Mouse (Mus musculus) midbrain, embryonic 11.5 days (tissue): ENCODE data around the gene Cenpa. TPM values are rescaled to one million over a fixed set of nuclear protein-coding genes. Genes with fewer than 3 reads are reported as not detected.
"Not testable (repeated sequence)": the region's sequence is repeated elsewhere in the genome, so short reads cannot be mapped to it uniquely, and the experiment has no call there.

ENCODE experiments used
- ATAC-seq: fragments of 200-750 bp; cut with Nextera tagmentation; 2 replicates; pipeline ENCODE4 v1.8.0; 2017; ENCODE audit warnings: moderate TSS enrichment, moderate library complexity; ENCODE audit not compliant: low FRiP score
- DNase-seq: peaks from one replicate; pipeline ENCODE4 v3.0.0; 2015; ENCODE audit warnings: low spot score; ENCODE audit errors: missing footprints
- H3K27ac ChIP-seq: fragments of 300-500 bp; sonication (generic); 2 replicates; pipeline ENCODE4 v1.5.1; 2014; ENCODE audit warnings: low read depth, low read length
- H3K27me3 ChIP-seq: fragments of 300-500 bp; sonication (generic); 2 replicates; pipeline ENCODE4 v1.6.1; 2014; ENCODE audit warnings: mild to moderate bottlenecking, low read length, moderate library complexity, mixed read lengths; ENCODE audit not compliant: control insufficient read depth, insufficient read depth
- H3K36me3 ChIP-seq: fragments of 300-500 bp; sonication (generic); 2 replicates; pipeline ENCODE4 v1.6.1; 2014; ENCODE audit warnings: mild to moderate bottlenecking, low read length, moderate library complexity, mixed read lengths; ENCODE audit not compliant: control insufficient read depth, insufficient read depth
- H3K4me1 ChIP-seq: fragments of 300-500 bp; sonication (generic); 2 replicates; pipeline ENCODE4 v1.6.1; 2014; ENCODE audit warnings: low read length; ENCODE audit not compliant: control insufficient read depth, insufficient read depth
- H3K4me2 ChIP-seq: fragments of 300-500 bp; sonication (generic); 2 replicates; pipeline ENCODE4 v1.6.1; 2014; ENCODE audit warnings: mild to moderate bottlenecking, moderate library complexity
- H3K4me3 ChIP-seq: fragments of 300-500 bp; sonication (generic); 2 replicates; pipeline ENCODE4 v1.5.1; 2014; ENCODE audit warnings: low read depth, low read length
- H3K9ac ChIP-seq: fragments of 300-500 bp; sonication (generic); 2 replicates; pipeline ENCODE4 v1.6.1; 2014; ENCODE audit warnings: low read length
- H3K9me3 ChIP-seq: fragments of 300-500 bp; sonication (generic); 2 replicates; pipeline ENCODE4 v1.6.1; 2016; ENCODE audit warnings: low read length; ENCODE audit not compliant: control insufficient read depth
- WGBS: fragments of 180-500 bp; shearing (Covaris S2); extraction: QIAGEN DNeasy Blood & Tissue Kit; methylation state at CpG from one replicate; pipeline ENCODE4 v1.1.7; 2014; 5-methylcytosine and 5-hydroxymethylcytosine counted together
- polyA plus RNA-seq: library from polyadenylated mRNA; unstranded; fragments of >200 nt; fragmentation: Nextera tagmentation; extraction: Ambion mirVana; gene quantifications from 2 replicates; pipeline ENCODE4 v1.2.1, GENCODE M21; 2014

Cenpa gene
- polyA plus RNA-seq, 1 experiment from 2014 or later, result 399 TPM

DNA sequence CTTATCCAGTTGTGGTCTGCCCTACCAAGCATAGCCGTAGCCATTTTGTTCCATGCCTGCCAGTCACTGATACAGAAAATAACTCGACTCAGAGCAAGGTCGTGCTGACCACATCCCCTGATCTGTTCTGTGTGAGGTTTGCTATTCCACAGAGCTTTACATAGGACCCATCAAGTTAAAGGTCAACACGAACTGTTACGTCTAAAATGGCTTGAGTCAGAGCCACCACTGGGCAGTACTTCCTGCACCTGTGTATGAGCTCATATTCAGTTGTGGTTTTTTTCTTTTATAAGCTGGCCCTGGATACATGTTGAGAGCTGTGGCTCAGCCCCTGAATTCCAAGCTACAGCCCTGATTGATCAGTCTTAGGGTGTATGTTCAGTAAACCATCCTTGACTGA lies 13.0 kb downstream of the Cenpa start:
- no peak for ATAC-seq
- WGBS, result 86% methylated on average over 5 of the region's 5 CpGs
- no peaks in the 10 kb centered on the region for H3K27me3 ChIP-seq

GRCm38 (mm10) chr5:30681970-30682369 lies 15.4 kb downstream of the Cenpa start:
- ATAC-seq (no peak), DNase-seq (peak; percentile 64)
- 95% methylated on average over 5 of the region's 5 CpGs for WGBS
- Histone ChIP-seq H3K27me3 (no peaks in the 10 kb centered on the region), H3K9me3 (no peaks in the 10 kb centered on the region), H3K4me2 (no peak overlapping the region), H3K4me3 (no peak overlapping the region), H3K9ac (no peak overlapping the region), H3K4me1 (no peaks in the 10 kb centered on the region), H3K36me3 (no peaks in the 10 kb centered on the region), H3K27ac (no peak overlapping the region)

More for the DNA sequence above, 13.0 kb downstream of the Cenpa start:
- H3K4me3 ChIP-seq, result no peak overlapping the region
- no peak overlapping the region for H3K4me2 ChIP-seq
- H3K4me1 ChIP-seq, result no peaks in the 10 kb centered on the region
- H3K9ac ChIP-seq, result no peak overlapping the region
- H3K27ac ChIP-seq, result no peak overlapping the region
- peak; percentile 31 for DNase-seq
- H3K36me3 ChIP-seq, result peaks cover 8% of the 10 kb centered on the region; the same call in 1 of the 2 replicates
- H3K9me3 ChIP-seq, result no peaks in the 10 kb centered on the region

- Histone ChIP-seq H3K4me1 (no peaks in the 10 kb centered on the region), H3K36me3 (no peaks in the 10 kb centered on the region), H3K4me2 (no peak overlapping the region), H3K9me3 (no peaks in the 10 kb centered on the region), H3K27me3 (no peaks in the 10 kb centered on the region), H3K4me3 (no peak overlapping the region), H3K27ac (no peak overlapping the region), H3K9ac (no peak overlapping the region)
- DNase-seq, result peak; percentile 71
- no peak for ATAC-seq
These were observed 16.5 kb downstream of the Cenpa start for GRCm38 (mm10) chr5:30682967-30683600.

DNA sequence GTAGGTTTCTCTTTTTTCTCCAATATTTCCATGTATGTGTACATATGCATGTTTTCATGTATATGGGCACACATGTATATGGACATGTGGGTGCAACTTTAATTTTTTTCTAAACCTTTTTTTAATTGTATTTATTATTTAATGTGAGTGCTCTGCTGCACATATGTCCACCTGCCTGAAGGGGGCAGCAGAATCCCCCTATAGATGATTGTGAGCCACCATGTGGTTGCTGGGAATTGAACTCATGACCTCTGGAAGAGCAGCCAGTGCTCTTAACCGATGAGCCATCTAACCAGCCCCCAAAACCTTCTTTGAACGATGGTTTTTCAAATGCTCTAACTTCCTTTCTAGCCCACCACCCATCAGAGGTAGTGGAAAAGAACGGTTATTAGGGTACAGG lies 17.4 kb downstream of the Cenpa start:
- Histone ChIP-seq H3K27me3 (no peaks in the 10 kb centered on the region), H3K4me3 (no peak overlapping the region), H3K36me3 (no peaks in the 10 kb centered on the region), H3K4me1 (no peaks in the 10 kb centered on the region), H3K9ac (no peak overlapping the region), H3K27ac (no peak overlapping the region), H3K9me3 (no peaks in the 10 kb centered on the region), H3K4me2 (no peak overlapping the region)
- DNase-seq, result peak; percentile 28
- ATAC-seq, result no peak
- WGBS, result 70% methylated on average over 3 of the region's 3 CpGs

- Histone ChIP-seq H3K36me3 (no peaks in the 10 kb centered on the region), H3K9me3 (no peaks in the 10 kb centered on the region), H3K4me2 (no peak overlapping the region), H3K9ac (no peak overlapping the region), H3K27me3 (no peaks in the 10 kb centered on the region), H3K4me1 (no peaks in the 10 kb centered on the region), H3K27ac (no peak overlapping the region), H3K4me3 (no peak overlapping the region)
- DNase-seq (peak; percentile 77), ATAC-seq (no peak)
- WGBS, result 61% methylated on average over 3 of the region's 3 CpGs
These were observed 20.2 kb downstream of the Cenpa start for GRCm38 (mm10) chr5:30686781-30687180.

- ATAC-seq (no peak), DNase-seq (peak; percentile 69)
- 88% methylated on average over 8 of the region's 8 CpGs for WGBS
- Histone ChIP-seq H3K4me3 (no peak overlapping the region), H3K9me3 (no peaks in the 10 kb centered on the region), H3K27ac (no peak overlapping the region), H3K36me3 (no peaks in the 10 kb centered on the region), H3K4me2 (no peak overlapping the region), H3K27me3 (no peaks in the 10 kb centered on the region; the same call in 1 of the 2 replicates), H3K4me1 (no peaks in the 10 kb centered on the region), H3K9ac (no peak overlapping the region)
These were observed 33.9 kb downstream of the Cenpa start for GRCm38 (mm10) chr5:30700361-30701000.

GRCm38 (mm10) chr5:30701373-30701772 lies 34.8 kb downstream of the Cenpa start:
- H3K4me1 ChIP-seq, H3K27ac ChIP-seq, H3K4me2 ChIP-seq, H3K36me3 ChIP-seq, H3K27me3 ChIP-seq, ATAC-seq, H3K9ac ChIP-seq, H3K9me3 ChIP-seq, H3K4me3 ChIP-seq: not testable (repeated sequence)
- peak; percentile 83 for DNase-seq
- WGBS, result 24% methylated on average over 4 of the region's 4 CpGs

DNA sequence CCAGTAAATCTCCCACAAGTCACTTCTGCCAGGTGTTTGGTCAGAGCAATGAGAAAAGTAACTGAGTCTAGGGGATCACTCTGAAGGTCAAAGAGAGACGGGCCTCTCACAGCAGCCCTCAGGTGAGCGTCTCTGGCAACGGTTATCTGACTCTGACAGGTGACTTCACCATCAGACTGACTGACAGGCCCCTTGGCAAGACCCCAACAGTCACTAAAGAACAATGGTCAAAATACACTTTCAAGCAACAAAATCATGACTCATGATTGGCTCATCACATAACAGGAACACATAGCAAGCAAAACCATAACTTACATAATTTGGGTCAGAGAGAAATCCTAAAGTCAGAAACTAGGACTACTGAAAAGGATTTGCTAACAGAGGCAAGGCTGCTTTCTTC lies 35.3 kb downstream of the Cenpa start:
- DNase-seq (peak; percentile 44), ATAC-seq (no peak)
- Histone ChIP-seq H3K36me3 (no peaks in the 10 kb centered on the region), H3K4me2 (no peak overlapping the region), H3K9me3 (no peaks in the 10 kb centered on the region), H3K4me3 (no peak overlapping the region), H3K9ac (no peak overlapping the region), H3K27ac (no peak overlapping the region), H3K4me1 (no peaks in the 10 kb centered on the region), H3K27me3 (no peaks in the 10 kb centered on the region; the same call in 1 of the 2 replicates)
- WGBS, result 94% methylated on average over 3 of the region's 3 CpGs

DNA sequence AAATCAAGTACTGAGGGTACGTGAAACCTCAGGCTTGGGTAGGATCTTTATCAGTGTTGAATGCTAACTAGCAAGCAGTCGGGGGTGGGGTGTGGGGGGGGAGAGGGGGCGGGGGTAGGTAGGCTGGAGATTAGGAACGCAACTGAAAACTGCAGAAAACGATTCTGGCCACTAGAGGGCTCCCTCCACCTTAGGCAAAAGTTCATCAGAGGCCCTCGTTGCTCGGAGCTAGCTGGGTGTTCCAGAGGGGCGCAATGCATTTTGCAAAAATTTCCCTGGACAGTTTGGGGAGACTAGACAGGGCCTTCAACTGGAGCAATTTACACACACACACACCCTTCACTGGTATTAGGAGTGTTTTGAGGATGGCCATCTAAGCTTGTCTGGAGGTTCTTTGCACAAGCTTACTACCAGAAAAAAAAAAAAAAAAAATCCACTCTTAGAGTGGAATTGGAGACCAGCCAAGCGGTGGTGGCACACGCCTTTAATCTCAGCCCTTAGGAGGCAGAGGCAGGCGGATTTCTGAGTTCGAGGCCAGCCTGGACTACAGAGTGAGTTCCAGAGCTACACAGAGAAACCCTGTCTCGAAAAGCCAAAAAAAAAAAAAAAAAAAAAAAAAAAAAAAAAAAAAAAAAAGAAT lies 43.3 kb downstream of the Cenpa start:
- no peak overlapping the region for H3K4me2 ChIP-seq
- H3K9me3 ChIP-seq, result no peaks in the 10 kb centered on the region
- H3K27me3 ChIP-seq, result no peaks in the 10 kb centered on the region
- WGBS, result 14% methylated on average over 12 of the region's 13 CpGs
- peak; percentile 99 for DNase-seq
- no peak overlapping the region for H3K9ac ChIP-seq
- H3K4me3 ChIP-seq, result no peak overlapping the region
- peaks cover 18% of the 10 kb centered on the region for H3K4me1 ChIP-seq
- ATAC-seq, result no peak
- no peak overlapping the region for H3K27ac ChIP-seq
- H3K36me3 ChIP-seq, result no peaks in the 10 kb centered on the region
